Mouse (Mus musculus) thymus, adult 2 months (tissue): ENCODE measurements around the gene Tnfsf15.

ENCODE experiments used
- CTCF ChIP-seq: fragments of 200-500 bp; IDR thresholded peaks from 2 replicates; pipeline ENCODE4 v1.5.1; 2012; ENCODE audit warnings: mild to moderate bottlenecking, control low read depth, low read length, moderate library complexity, borderline replicate concordance; ENCODE audit not compliant: control insufficient read depth, poor library complexity, insufficient read depth; ENCODE audit errors: extremely low read depth
- POLR2A ChIP-seq: fragments of 200-500 bp; IDR thresholded peaks from 2 replicates; pipeline ENCODE4 v1.6.1; 2012; ENCODE audit warnings: mild to moderate bottlenecking, low read length, control low read depth, moderate library complexity; ENCODE audit not compliant: control insufficient read depth, poor library complexity, insufficient read depth; ENCODE audit errors: extremely low read depth

DNA sequence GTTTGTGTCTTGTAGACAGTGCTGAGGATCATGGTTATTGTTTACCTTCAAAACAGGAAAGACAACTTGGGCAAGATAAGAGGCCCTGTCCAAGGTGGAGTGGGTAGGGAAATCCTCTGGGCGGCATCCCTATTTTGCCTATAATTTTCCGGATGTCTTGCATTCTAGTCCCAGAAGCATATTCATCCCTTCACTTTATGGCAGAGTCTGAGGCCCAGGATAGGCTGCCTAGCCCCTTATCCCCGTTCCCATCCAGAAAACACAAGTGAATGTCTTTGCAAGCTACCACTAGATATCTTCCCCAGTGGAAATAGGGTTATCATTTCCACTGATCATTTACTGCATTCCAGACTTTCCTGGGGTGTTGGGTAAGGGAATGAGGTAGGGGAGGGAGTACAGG, 4.9 kb downstream of the Tnfsf15 start:
- TF ChIP-seq POLR2A (no peak), CTCF (no peak)
